Comparison of ENCODE assay signal across 10 mouse cellular contexts in the genomic region with DNA sequence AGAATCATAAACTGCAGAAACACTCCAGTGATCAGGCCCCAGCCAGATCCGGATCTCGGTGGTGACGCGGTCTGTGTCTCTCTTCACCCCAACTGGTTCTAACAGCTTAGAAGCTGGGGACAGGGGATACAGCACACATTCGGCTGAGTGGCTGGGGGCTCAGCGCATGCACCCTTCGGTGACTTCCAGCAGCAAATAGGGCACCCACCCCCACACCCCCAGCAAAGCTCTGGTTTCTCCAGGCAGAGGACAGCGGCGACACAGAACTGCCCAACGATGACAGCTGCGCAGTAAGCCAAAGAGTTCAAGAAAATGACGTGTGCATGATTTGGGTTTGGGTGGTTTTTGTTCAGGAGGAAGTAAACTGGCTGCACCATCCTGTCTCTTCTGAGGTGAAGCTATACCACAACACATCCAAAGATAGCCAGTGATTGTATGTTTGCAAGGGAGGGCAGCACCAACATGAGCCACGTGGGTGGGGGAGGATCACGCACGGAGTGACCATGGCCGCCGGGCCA.
DNase-seq lines count a peak whose midpoint lies in the region; ATAC-seq lines count a peak whose summit lies in the region.
"Had no signal": no experiment of that assay in that cellular context is flagged by ENCODE, and none has a peak within 500 bp of the region (broad histone marks: within the 10 kb centered on the region; RNA-seq: fewer than 3 reads in every experiment).

No protein-coding gene starts in this region.

- no peaks in the 10 kb centered on the region for H3K9me3 ChIP-seq in kidney, embryonic 14.5 days (ENCODE audit: control insufficient read depth, low read length)
- H3K9me3 ChIP-seq: liver, embryonic 12.5 days had no signal

- peak; percentile 39; the same call in 1 of the 2 replicates for ATAC-seq in kidney, embryonic 14.5 days (ENCODE audit: low FRiP score, low TSS enrichment)
- peak; percentile 84 for ATAC-seq in inflammation-experienced regulatory T-cells, adult 6 months
- no peak for ATAC-seq in erythroblast, adult 5-6 weeks (replicated peaks; ENCODE audit: low FRiP score, poor library complexity, severe bottlenecking)
- ATAC-seq: liver, embryonic 12.5 days had no signal

- H3K27ac ChIP-seq in kidney, embryonic 14.5 days (ENCODE audit: low read depth, low read length), result no peak overlapping the region; the same call in 1 of the 2 replicates

- no peak for DNase-seq in kidney, adult 11 months
- peak; percentile 51 for DNase-seq in thymus, postnatal 0 days (ENCODE audit: low spot score)
- DNase-seq in thymus, postnatal 4 days, result no peak
- DNase-seq in urinary bladder, adult 2 months (ENCODE audit: low spot score), result no peak
- DNase-seq: right cerebral cortex, postnatal 14 days had no signal

- peaks cover 47% of the 10 kb centered on the region for H3K4me1 ChIP-seq in kidney, embryonic 14.5 days (ENCODE audit: control insufficient read depth, insufficient read depth, low read length)

- no peak overlapping the region for H3K4me2 ChIP-seq in kidney, embryonic 14.5 days (replicated peaks; ENCODE audit: low read depth, low read length)
- H3K4me2 ChIP-seq: liver, embryonic 12.5 days had no signal

- H3K4me3 ChIP-seq in kidney, embryonic 14.5 days (ENCODE audit: low read length), result no peak overlapping the region
- H3K4me3 ChIP-seq: erythroblast, embryonic 14.5 days; liver, embryonic 12.5 days had no signal

- H3K27me3 ChIP-seq in kidney, embryonic 14.5 days (ENCODE audit: control insufficient read depth, insufficient read depth, low read length), result no peaks in the 10 kb centered on the region
- H3K27me3 ChIP-seq: liver, embryonic 12.5 days had no signal

- no peak overlapping the region for H3K9ac ChIP-seq in kidney, embryonic 14.5 days (ENCODE audit: low read depth, low read length)
- H3K9ac ChIP-seq: liver, embryonic 12.5 days had no signal

- no peaks in the 10 kb centered on the region for H3K36me3 ChIP-seq in kidney, embryonic 14.5 days (ENCODE audit: control insufficient read depth, insufficient read depth, low read length)

- WGBS in kidney, embryonic 14.5 days, result 79% methylated on average over 17 of the region's 17 CpGs
